Mouse (Mus musculus) liver, postnatal 0 days (tissue): ENCODE results near the gene 4930404H24Rik. TPM values are rescaled to one million over a fixed set of nuclear protein-coding genes. Genes with fewer than 3 reads are reported as not detected.

Experiments used
- ATAC-seq: fragments of 200-750 bp; cut with Nextera tagmentation; 2 replicates; pipeline ENCODE4 v1.8.0; 2017; ENCODE audit warnings: mild to moderate bottlenecking, moderate library complexity
- DNase-seq: peaks from one replicate; pipeline ENCODE4 v3.0.0-alpha.2; 2016
- H3K27ac ChIP-seq: fragments of 300-500 bp; sonication (generic); 2 replicates; pipeline ENCODE4 v1.5.1; 2014; ENCODE audit warnings: antibody characterized with exemption, moderate library complexity, mild to moderate bottlenecking, low read depth
- H3K27me3 ChIP-seq: fragments of 300-500 bp; sonication (generic); 2 replicates; pipeline ENCODE4 v1.6.1; 2014; ENCODE audit warnings: low read length, control low read depth, mixed read lengths; ENCODE audit not compliant: insufficient read depth
- H3K36me3 ChIP-seq: fragments of 300-500 bp; sonication (generic); replicated peaks from 2 replicates; pipeline ENCODE4 v1.6.1; 2014; ENCODE audit warnings: mild to moderate bottlenecking, control low read depth, low read length, moderate library complexity, mixed read lengths; ENCODE audit not compliant: insufficient read depth
- H3K4me1 ChIP-seq: fragments of 300-500 bp; sonication (generic); 2 replicates; pipeline ENCODE4 v1.6.1; 2014; ENCODE audit warnings: antibody characterized with exemption, mild to moderate bottlenecking, control low read depth; ENCODE audit not compliant: insufficient read depth
- H3K4me2 ChIP-seq: fragments of 300-500 bp; sonication (generic); 2 replicates; pipeline ENCODE4 v1.6.1; 2014; ENCODE audit warnings: low read depth, mild to moderate bottlenecking, low read length, moderate library complexity, mixed read lengths
- H3K4me3 ChIP-seq: fragments of 300-500 bp; sonication (generic); 2 replicates; pipeline ENCODE4 v1.5.1; 2014; ENCODE audit warnings: low read depth, low read length
- H3K9ac ChIP-seq: fragments of 300-500 bp; sonication (generic); replicated peaks from 2 replicates; pipeline ENCODE4 v1.6.1; 2014; ENCODE audit warnings: mild to moderate bottlenecking, moderate library complexity
- H3K9me3 ChIP-seq: fragments of 300-500 bp; sonication (generic); 2 replicates; pipeline ENCODE4 v1.6.1; 2016; ENCODE audit warnings: mild to moderate bottlenecking, control low read depth, low read length, mixed read lengths
- CTCF ChIP-seq: sonication (generic); IDR thresholded peaks from 2 replicates; pipeline ENCODE4 v1.5.1; 2016; ENCODE audit warnings: antibody characterized with exemption, low read depth
- EP300 ChIP-seq: IDR thresholded peaks from 2 replicates; pipeline ENCODE4 v1.6.1; 2016; ENCODE audit warnings: antibody characterized with exemption, low read depth, mild to moderate bottlenecking
- WGBS: fragments of 180-500 bp; shearing (Covaris S2); extraction: QIAGEN DNeasy Blood & Tissue Kit; methylation state at CpG from one replicate; pipeline ENCODE4 v1.1.7; 2014; ENCODE audit not compliant: insufficient replicate concordance; 5-methylcytosine and 5-hydroxymethylcytosine counted together
- polyA plus RNA-seq: library from polyadenylated mRNA; unstranded; fragments of >200 nt; fragmentation: Nextera tagmentation; extraction: Ambion mirVana; gene quantifications from 2 replicates; pipeline ENCODE4 v1.2.1, GENCODE M21; 2015

The 4930404H24Rik gene
- polyA plus RNA-seq, 1 experiment from 2014 or later, result not detected

DNA sequence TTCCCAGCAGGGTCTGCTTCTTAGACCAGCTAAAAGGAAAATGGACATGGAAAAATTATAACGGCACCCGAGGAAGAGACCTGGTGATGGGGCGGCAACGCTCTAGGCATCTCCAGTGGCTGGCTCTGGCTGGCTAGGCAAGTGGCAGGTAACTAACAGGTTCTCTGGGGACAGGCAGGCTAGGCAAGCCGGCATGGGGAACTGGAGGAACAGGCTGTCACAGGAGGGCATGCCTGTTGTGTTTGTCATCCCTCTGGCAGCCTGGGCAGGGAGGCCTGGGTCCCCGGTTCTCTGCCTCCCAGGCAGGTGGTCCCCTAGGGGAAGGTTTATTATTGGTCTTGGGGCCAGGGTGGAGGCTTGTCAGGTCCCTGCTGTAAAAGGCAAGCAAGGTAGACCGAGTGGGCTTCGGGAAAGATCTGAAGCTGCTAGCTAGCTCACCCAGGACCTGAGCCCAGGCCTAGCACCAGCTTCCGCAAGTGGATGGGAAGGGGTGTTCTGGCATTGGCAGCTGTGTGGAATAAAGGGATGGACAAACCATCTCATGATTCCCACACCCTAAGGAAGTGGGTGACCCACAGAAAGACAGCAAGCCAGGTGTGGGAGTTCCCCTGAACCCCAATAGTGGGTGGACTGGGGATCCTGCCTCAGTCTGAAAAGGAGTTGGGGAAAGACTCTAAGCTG lies 34.4 kb downstream of the 4930404H24Rik start:
- no peaks in the 10 kb centered on the region for H3K36me3 ChIP-seq
- DNase-seq (no peak), ATAC-seq (no peak)
- H3K4me2 ChIP-seq, result peak overlapping the region; percentile 99
- no peaks in the 10 kb centered on the region for H3K9me3 ChIP-seq
- H3K4me3 ChIP-seq, result no peak overlapping the region
- H3K27me3 ChIP-seq, result peaks cover 17% of the 10 kb centered on the region; the same call in 1 of the 2 replicates
- TF ChIP-seq CTCF (no peak), EP300 (no peak)
- 71% methylated on average over 9 of the region's 9 CpGs for WGBS
- H3K9ac ChIP-seq, result 0 out of 2 replicates have a peak overlapping the region, but pooled peaks have one; percentile 75
- H3K27ac ChIP-seq, result peak overlapping the region; percentile 13; the same call in 1 of the 2 replicates
- peaks cover 36% of the 10 kb centered on the region for H3K4me1 ChIP-seq

DNA sequence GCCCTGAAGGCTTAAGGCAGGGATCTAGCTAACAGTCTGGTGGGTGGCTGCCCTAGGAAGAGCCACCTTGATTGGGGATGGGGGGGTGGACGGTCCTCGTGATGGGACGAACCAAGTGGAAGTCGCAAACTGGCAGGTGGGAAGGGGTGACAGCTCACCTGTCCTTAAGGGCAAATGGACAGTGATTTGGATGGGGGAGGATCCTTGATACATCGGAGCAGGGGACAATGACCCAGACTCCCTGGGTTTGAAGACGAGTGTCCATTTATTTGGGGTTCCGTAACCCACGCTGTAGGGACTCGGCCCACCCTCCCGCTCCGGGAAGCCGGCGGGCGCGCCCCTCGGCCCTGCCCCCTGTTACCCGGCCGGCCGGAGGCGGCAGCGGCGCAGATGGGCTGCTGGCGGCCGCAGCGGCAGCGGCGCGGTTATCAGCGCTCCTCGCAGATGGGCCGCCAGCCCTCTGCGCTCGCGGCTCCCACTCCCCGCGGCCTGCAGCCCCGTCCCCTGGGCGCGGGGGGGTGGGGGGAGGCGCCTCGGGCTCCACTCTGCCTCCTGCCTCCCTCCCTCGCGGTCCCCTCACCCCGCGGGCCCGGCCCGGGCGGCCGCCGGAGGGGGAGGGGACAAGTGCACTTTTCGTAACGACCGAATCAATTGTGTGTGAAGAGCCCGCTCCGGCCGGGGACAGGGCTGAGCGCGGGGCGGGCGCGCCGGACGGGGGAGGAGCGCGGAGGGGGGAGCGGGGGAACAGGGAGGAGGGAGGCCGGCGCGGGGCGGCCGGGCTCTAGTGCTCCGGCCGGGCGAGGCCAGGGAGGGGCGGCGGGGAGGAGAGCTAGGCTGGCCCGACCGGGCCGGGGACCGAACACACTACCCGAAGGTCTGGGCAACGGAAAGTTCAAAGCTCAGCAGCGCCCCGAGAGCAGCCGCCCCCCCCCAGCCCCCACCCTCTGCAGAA lies 35.3 kb downstream of the 4930404H24Rik start:
- TF ChIP-seq CTCF (no peak), EP300 (no peak)
- WGBS, result 4% methylated on average over 52 of the region's 85 CpGs
- H3K4me2 ChIP-seq, result peak overlapping the region; percentile 99
- H3K4me3 ChIP-seq, result peak overlapping the region; percentile 75
- H3K4me1 ChIP-seq, result peaks cover 36% of the 10 kb centered on the region
- H3K27ac ChIP-seq, result peak overlapping the region; percentile 62
- DNase-seq (peak; percentile 78), ATAC-seq (peak; percentile 40)
- H3K9ac ChIP-seq, result peak overlapping the region; percentile 75
- peaks cover 19% of the 10 kb centered on the region; the same call in 1 of the 2 replicates for H3K27me3 ChIP-seq
- no peaks in the 10 kb centered on the region for H3K9me3 ChIP-seq
- no peaks in the 10 kb centered on the region for H3K36me3 ChIP-seq

DNA sequence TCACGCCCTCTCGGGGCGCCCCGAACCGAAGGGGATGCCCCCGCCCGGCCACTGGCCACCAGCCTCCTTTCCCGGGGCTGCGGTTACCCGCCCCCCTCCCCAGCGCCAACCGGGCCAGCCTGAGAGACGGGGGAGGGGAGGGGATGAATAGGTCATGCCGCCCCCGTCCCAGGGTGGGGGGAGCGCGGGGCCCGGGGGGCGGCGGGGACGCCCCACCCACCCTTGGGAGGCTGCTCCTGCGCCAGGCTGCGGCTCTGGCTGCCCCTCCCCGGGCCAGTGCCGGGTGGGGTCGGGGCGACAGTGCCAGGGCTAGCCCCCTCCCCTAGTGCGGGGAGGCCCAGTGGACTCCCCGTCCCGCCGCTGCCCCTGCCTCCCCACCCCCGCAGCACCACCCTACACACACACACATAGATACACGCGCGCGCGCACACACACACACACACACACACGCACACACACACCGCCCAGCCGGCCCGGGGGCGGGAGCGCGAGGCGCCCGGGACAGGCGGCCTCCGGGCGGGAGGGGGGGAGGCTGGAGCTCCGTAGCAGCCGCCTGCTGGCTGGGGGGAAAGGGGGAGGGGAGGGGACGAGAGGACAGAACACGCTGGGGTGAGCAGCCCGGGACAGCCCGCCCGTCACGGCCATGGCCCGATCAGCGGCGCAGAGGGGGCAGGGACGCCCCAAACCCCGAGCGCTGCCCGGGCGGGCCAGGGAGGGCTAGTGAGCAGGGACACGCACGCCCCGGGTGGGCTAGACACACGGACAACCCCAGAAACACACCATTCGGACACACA lies 36.2 kb downstream of the 4930404H24Rik start:
- no peaks in the 10 kb centered on the region for H3K9me3 ChIP-seq
- peak overlapping the region; percentile 75 for H3K4me3 ChIP-seq
- peak overlapping the region; percentile 75 for H3K9ac ChIP-seq
- ATAC-seq (peak; percentile 51), DNase-seq (peak; percentile 69)
- H3K27me3 ChIP-seq, result peaks cover 19% of the 10 kb centered on the region; the same call in 1 of the 2 replicates
- TF ChIP-seq EP300 (no peak), CTCF (no peak)
- peak overlapping the region; percentile 62 for H3K27ac ChIP-seq
- H3K36me3 ChIP-seq, result no peaks in the 10 kb centered on the region
- 2% methylated on average over 21 of the region's 70 CpGs for WGBS
- H3K4me2 ChIP-seq, result peak overlapping the region; percentile 99
- peaks cover 36% of the 10 kb centered on the region for H3K4me1 ChIP-seq

DNA sequence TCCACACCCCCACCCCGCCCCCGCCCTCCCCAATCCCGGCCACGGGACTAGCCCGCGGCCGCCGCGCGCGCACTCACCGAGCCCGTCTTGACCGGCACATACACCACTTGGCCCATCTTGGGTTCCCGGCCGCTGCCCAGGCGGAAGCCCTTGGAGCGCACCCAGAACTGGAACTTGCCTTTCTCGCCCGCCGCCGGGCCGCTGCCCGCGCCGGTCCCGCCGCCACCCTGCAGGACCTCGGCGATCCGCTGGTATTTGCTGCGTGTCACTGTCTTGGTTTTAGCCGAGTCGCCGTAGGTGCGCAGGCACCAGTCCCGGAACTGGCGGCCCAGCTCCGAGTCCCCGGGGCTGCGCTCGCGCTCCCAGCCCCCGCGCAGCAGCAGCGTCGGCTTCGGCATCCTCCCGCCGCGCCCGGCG lies 36.8 kb downstream of the 4930404H24Rik start:
- ATAC-seq, result peak; percentile 11
- Histone ChIP-seq H3K27ac (no peak overlapping the region), H3K4me1 (peaks cover 33% of the 10 kb centered on the region), H3K36me3 (no peaks in the 10 kb centered on the region), H3K27me3 (peaks cover 19% of the 10 kb centered on the region; the same call in 1 of the 2 replicates), H3K9ac (peak overlapping the region; percentile 75), H3K4me2 (peak overlapping the region; percentile 99), H3K9me3 (no peaks in the 10 kb centered on the region), H3K4me3 (peak overlapping the region; percentile 75)
- under 1% methylated on average over 44 of the region's 53 CpGs for WGBS
- DNase-seq, result peak; percentile 62
- TF ChIP-seq EP300 (no peak), CTCF (no peak)

DNA sequence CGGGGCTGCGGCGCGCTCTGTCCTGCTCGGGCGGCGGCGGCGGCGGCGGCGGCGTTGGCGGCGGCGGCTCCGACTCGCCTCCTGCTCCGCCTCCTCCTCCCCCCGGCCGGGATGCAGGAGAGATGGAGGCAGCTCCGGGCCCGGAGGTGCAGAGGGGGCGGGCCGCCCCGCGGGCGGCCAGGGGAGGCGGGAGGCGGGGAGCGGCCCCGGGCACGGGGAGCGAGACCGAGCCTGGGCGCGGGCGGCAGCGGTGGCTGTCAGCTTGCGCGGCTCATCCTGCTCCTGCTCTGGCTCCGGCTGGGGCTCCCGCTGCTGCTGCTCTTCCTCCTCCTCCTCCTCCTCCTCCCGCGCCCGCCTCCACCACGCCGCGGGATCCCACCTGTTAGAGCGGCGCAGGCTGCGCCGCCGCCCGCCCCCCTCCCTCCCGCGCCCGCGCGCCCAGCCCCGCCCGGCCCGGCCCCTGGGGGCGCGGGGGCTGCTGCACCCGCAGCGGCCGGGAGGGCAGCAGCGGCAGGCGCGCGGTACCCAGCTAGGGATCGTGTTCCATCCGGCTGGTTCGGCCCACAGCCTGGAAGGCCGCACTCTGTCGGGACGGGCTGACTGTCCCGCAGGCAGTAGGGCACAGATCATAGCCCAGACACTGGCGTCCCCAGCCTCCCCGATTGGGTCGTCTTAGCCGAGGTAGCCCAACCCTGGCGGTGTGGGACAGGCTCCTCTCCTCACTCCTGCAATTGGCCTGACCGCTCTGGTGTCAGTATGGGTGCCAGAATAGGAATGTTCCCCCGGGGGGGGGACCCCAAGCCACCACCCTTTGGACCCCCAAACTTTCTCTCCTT lies 37.6 kb downstream of the 4930404H24Rik start, which contains the start of gene Nol4l:
Nol4l (minus strand) TSS at position 41 of the 836 bp plus-strand sequence.
- Histone ChIP-seq H3K27ac (peak within 1 kb of the TSS; percentile 62), H3K36me3 (no peaks in the 10 kb centered on the region), H3K27me3 (peaks cover 19% of the 10 kb centered on the region; the same call in 1 of the 2 replicates), H3K4me2 (peak within 1 kb of the TSS; percentile 99), H3K4me1 (peaks cover 33% of the 10 kb centered on the region), H3K4me3 (peak within 1 kb of the TSS; percentile 75), H3K9ac (peak within 1 kb of the TSS; percentile 75), H3K9me3 (no peaks in the 10 kb centered on the region)
- 5% methylated on average over 29 of the region's 86 CpGs for WGBS
- TF ChIP-seq EP300 (no peak), CTCF (no peak)
- ATAC-seq (peak; percentile 2; the same call in 1 of the 2 replicates), DNase-seq (peak; percentile 50)
